Mouse (Mus musculus) liver, embryonic 14.5 days (tissue): ENCODE measurements around the gene Esrrg.

ENCODE experiments used
- CTCF ChIP-seq: IDR thresholded peaks from 2 replicates; pipeline ENCODE4 v1.5.1; 2016; ENCODE audit warnings: antibody characterized with exemption, low read depth, control low read depth
- EP300 ChIP-seq: IDR thresholded peaks from 2 replicates; pipeline ENCODE4 v1.6.1; 2016; ENCODE audit warnings: antibody characterized with exemption, low read depth

DNA sequence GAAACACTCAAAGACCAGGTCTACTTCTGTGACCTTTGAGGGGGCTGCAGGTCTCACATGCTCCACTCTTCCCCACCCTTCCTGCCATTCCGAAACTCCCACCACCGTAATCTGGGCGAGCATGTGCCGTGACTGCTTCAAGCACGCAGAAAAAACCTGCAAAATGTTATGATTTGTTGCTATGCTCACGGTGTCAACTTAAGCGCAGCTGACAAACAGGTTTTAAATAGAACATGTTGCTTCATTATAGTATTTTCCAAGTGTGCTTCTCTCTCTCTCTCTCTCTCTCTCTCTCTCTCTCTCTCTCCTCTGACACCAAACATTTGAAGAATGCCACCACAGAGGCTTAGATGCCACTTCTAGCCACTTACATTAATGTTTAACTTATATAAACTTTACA is 330.1 kb downstream of the Esrrg start:
- TF ChIP-seq CTCF (no peak), EP300 (no peak)
